Mouse (Mus musculus) spleen, postnatal 36 days (tissue): ENCODE measurements around the gene Ogt.

Experiments
- DNase-seq, 2 experiments: peaks; one replicate each; pipeline ENCODE4 v3.0.0; 2022; ENCODE audit warnings: low spot score in 2 of 2, mixed read lengths in 1 of 2

The Ogt gene

DNA sequence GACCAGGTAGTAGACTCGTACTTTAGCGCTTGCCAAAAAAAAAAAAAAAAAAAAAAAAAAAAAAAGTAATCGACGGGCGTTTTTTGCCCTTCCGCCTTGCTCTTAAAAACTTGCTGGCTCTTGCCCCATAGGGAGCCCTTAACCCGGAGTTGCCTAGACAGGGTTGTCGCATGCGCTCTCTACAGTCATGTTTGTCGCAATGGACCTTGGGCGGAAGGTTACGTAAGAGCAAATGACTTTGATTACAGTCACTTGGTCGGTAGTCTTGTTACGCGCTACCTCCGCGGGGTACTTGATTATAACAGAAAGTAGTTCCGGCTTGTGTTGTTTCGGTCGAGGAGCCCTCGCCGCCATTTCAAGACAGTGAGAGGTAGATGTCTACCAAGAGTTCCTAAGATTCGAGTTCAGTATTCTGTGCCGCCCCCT, at the start of gene Ogt:
TSS of gene Ogt (plus strand) at position 320 of the 426 bp plus-strand sequence.
- DNase-seq = peak; percentile 90 to 93

DNA sequence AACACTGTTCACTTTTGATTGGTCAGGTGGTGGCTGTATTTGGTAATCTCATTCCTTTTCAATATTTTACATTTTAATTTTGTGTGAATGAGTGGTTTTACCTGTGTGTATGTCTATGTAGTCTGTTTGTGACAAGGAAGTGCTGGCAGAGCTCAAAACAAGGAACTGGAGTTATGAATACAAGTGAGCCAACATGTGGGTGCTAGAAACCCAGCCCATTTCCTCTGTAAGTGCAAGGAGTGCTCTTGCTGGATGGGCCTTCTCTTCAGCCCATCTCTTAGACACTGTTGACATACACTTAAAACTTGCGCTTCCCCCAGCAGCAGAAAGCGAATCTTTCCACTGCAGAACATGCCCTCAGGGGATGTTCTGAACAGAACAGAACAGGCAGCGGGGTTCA, 23.7 kb upstream of the Ogt start:
- DNase-seq = no peak

DNA sequence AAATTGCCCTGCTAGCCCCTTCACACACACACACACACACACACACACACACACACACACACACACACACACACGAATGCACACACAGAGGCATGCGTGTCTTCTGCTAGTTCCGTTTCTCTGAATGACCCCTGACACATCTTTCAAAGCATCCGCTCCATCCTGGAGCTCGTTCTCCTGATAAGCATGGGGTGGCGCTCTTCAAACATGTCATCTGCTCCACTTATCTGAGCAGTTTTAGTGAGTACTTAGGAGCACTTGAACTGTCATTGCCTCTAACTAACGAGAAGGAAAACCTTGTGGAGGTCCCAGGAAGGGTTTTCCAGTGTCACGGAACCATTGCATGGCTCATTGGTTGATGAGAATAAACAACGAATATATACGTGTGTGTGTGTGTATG, 22.0 kb upstream of the Ogt start:
- DNase-seq = no peak

DNA sequence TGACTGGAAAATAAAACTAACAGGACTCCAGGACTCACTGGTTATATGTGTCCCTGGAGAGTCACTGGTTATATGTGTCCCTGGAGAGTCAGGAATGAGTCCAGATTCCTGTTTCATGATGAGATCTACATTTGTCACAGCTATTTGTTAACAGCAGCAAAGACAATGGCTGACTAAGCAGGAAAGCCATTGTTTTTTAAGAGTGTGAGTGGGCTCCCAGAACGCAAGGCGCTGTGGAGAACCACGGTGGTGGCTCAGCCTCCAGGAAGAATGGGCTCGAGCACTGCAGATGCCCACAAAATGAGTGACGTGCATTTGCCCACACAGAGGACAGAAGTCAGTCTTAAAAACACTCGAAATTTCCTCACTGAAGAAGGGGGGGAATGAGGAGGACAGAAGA, 19.5 kb upstream of the Ogt start:
- DNase-seq = no peak

DNA sequence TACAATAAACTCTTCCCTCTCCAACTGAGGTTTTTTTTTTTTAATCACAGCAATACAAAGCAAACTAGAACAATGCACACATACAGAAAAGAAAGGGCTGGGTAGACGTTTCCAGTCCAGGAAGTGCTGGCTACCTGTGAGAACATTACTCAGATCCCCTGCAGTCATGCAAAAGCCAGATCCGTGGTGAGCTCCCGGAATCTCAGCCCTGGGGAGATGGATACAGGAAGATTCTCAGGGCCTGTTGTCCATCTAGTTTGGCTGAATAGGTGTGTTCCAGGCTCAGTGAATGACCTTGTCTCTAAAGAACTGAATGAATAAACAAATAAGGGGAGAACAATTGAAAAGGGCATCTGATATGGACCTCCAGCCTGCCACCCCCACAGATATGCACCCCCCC, 17.3 kb upstream of the Ogt start:
- DNase-seq = no peak

DNA sequence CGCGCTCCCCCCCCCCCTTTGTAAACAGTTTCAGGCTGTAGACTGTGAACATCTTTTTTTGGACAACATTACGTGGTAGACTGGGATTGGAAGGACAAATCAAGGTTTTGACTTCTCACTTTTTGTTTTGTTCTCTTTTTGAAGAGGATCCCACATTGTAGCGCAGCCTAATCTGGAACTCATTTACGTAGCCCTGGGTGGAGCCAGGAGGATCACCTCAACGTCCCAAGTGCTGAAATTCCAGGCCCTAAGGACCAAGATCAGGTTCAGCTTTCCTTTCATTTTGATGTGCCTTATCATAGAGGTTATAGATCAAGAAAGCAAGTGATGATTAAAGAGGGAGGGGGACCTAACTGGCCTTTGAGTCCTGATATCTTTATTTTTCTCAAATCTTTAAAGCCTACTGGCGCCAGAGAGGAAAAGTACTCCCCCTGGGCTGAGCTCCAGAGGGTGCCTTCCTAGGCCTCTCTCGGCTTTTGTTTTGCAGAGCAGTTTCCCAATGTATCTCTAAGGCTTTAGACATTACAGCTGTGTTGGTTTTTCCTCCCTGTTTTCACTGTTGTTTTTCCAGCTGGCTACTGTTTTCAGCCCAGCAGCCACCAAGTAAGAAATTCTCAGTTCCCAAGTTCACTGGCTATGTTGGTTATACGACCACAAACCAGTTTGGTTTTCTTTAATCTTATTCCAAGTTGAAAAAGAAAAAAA, 2.9 kb upstream of the Ogt start:
- DNase-seq = no peak

DNA sequence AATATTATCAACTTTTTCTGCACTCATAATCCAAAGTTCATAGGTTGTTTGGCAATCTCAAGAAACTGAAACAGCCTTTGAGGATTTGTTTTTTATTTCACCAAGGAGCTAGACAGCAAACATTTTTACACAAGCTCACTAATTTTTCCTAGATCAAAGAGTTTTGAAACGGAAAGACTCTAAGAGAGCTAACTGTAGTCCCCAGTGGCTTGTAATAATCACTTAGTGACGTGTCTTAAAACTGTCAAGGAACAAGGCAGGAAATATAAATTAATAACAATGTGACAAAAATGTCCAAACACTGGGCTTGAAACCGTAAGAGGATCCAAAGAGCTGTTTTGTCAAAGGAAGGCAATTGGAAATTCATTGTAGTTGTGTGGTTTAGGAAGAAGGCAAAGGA, 1.0 kb upstream of the Ogt start:
- no peak for DNase-seq

DNA sequence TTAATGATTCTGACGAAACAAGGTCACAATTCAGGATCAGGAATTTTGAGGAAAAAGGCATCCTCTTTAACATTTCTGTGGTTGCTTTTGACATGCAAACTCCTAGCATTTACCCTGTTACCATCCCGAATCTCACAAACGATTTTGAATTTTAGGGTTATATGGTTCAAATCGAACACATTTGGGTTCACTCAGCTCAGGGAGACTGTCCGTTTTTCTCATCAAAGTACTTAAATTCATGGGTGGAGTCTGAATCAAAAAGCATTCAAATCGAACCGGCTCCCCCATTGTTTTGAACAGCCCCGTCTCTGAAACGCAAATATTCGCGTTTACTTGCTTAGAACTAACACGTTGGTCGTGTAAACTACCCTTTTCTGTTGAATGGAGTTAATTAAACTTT, 554 bp upstream of the Ogt start:
- peak; percentile 3 to 8 for DNase-seq

DNA sequence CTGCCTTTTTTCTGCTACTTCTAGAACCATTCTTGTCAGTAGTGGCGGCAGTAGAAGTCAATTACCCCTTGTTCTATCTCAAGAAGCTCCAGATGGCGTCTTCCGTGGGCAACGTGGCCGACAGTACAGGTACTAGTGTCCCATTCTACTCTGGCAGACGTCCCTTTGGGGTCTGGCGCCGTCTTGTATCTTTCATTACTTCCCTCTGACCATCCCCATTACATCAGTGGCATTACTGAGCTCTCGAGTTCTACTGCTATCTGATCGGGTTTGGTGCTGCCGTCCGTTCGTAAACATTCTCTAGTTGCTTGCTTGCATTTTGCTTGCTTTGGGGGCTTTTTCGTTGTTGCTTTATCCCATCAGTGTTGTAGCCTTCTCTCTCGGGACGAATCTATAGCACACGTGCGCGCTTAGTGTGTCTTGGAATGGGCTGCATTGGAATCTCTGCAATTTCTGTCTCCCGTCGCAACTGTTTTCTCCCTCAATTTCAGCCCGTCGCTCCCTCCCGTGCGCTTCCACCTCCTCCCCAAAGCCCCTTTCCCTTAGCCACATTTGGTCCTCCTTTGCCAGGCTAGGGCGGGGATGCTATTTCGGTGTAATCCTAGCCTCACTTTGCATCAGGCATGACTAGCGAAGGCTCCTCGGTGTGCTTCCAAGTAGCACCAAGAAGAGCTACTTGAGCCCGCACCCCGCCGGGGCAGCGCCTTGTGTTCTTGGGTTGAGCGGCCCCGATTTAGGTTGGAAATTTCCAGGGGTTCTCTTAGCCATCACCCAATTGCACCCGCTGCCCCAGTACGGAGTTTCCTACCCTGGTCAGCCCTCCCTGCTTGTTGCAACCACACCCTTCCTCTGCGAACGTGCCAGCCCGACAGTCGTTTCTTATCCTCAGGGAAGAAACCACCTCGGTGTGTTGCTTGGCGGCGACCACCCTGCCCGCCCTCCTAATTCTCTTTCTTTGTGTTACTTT, 617 bp downstream of the Ogt start:
- peak; percentile 30 for DNase-seq

DNA sequence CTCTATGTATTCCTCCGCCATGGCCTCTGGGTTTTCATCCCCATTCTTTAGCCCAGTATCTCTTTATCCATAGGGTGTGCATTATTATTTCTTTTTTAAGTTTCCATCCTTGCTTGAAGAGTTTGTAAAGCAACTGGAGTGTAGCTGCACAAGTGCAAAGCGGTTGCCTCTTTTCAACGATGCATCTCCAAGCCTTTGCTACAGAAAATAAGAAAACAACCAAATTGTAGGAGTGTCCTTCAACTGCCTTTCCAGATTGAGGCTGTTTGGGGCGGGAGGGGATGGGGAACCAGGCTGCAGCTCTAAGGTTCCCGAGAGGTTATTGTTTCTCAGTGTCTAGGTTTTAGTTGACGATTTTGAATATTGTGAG, 1.3 kb downstream of the Ogt start:
- no peak for DNase-seq

DNA sequence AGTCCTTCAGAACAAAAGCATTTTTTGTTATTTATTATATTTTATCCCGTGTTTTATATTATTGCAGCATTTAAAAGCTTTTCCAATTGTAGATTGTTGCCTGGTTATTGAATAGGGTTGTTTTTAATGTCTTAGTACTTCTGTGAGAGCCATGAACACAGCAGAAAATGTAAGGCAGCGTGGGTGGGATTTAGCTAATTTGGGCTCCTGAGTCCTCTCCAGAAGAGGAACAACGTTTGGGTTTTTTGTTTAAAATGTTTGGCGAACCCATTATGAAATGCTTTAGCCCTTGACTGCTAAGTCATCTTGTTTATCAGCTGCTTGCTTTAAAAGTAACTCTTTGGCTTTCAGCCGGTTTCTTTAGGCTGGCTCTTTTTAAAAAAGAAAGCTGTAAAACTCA, 2.2 kb downstream of the Ogt start:
- no peak for DNase-seq

DNA sequence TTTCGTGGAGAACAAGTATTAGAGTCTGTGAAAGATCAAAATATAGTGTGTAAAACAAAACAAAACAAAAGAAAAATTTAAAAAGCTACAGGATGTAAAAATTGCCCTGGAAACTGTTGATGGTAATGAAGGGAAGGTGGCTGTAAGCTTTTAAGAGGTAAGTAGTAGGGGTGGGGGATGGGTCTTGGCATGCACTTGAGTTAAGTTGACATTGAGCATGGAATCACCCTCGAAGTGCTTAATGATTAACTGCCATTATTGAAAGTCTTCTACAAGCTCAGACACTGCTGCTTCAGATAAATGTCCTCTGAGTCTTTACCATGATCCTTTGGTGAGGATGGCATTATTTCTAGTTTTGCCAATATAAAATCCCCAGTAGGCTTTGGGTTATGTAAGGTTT, 5.4 kb downstream of the Ogt start:
- no peak for DNase-seq

DNA sequence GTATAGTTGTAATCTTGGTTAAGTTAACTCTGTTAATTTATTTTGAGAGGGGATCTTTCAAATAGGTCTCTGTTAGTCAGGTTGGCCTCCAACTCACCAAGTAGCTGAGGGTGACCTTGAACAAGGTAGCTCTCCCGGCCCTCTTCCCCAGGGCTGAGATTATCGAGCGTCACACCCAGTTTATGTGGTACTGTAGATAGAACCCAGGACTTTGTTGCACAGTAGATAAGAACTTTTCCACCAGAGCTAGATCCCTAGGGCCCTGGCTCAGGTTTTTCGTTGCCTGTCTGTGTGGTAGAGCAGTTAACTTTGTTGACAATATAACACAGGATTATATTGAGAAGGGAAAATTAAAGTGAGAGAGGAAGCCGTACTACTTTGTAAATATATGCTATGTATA, 6.8 kb downstream of the Ogt start:
- DNase-seq = no peak

DNA sequence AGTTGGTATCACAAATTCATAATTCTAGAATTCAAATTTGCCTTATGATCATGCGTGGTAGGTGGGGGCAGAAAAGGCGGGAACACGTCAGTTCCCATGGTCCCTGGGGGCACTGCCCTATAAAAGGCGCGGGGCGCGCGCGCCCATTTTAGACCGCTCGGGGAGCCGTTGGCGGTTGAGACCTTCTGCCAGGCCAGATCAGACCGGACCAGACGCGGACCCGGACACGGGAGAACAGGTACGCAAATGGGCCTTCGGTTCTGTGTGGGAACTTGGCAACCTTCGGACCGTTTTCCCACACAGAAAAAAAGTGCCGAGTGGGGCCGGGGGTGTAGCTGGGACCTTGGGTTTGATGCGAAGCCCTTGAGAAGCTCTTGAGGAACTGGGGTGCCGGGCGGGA, 55.8 kb downstream of the Ogt start:
- no peak for DNase-seq

DNA sequence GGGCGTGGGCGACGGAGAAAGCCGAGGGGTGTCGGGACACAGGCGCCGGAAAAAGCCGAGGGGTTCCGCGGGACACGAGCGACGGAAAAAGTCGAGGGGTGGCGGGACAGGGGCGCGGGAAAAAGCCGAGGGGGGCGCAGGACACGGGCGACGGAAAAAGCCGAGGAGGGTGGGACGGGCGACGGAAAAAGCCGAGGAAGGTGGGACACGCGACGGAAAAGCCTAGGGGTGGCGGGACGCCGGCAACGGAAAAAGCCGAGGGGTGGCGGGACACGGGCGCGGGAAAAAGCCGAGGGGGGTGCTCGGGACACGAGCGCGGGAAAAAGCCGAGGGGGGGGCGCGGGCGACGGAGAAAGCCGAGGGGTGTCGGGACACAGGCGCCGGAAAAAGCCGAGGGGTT, 57.7 kb downstream of the Ogt start:
- DNase-seq = no peak

DNA sequence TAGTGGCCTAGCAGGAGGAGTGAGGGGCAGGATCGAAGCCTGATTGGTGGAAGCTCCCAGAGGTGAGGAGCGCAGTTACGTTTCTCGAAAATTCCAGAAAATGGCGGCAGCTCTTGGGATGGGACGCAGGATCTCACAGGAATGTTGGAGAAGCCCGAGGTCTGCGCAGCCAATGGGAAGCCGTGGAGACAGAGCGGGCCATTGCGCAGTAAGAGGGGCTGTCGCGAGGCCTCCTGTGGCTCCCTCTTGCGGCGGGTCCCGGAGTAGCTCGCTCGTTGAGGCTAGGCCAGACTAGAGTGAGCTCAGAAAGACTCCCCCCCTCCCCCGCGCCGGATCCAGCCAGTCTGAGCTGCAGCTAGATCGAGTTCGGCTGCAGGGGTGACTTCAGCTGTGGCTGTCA, 58.4 kb downstream of the Ogt start:
- no peak for DNase-seq

DNA sequence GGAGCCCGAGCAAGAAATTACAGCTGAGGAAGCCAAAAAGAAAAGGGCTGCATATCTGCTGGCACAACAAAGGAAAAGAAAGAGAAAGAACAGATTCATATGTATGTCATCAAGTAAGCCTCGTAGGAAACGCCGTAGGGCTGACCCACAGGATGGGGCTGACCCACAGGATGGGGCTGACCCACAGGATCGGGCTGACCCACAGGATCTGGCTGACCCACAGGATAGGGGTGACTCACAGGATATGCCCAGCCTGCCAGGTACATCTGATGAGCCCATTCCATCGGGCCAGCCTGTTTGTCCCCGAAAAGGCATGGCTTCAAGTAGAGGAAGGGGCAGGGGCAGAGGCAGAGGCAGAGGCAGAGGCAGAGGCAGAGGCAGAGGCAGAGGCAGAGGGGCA, 65.3 kb downstream of the Ogt start:
- no peak for DNase-seq

DNA sequence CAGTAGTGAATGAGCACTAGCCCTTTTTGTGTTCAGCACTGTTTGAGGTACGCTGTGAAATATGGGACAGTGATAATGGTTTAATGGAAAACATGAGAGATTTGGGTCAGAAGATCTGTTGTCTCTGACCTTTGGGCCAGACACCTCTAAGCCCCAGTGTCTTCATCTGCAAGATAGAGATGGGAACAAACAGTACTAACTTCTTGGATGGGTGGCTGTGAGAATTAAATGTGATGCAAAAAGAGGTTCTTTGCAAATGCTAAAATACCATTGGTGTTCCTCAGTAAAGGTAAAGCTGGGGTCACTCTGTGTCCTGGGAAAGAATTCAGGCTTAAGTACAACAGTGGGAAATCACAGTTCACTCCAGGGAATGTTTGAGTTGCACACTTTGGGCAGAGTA, 80.5 kb downstream of the Ogt start:
- no peak for DNase-seq

DNA sequence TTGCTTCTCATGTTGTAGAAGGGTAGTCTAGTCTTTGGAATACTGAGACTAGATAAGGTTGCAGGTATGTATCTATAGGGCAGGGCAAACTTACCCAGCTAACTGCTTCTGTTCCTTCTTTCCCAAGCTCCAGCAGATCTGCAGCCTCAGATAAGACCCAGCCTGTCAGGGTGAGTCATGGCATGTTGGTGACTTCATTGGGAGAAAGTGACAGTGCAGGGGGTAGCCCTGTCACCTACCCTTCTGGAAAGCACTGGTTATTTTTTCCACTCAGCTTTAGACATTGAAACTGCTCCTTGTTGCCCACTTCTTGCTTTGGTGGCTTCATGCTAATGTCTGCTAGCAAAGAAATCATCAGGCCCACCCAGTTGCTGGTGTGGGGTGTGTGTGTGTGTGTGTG, 90.2 kb downstream of the Ogt start:
- DNase-seq = no peak

DNA sequence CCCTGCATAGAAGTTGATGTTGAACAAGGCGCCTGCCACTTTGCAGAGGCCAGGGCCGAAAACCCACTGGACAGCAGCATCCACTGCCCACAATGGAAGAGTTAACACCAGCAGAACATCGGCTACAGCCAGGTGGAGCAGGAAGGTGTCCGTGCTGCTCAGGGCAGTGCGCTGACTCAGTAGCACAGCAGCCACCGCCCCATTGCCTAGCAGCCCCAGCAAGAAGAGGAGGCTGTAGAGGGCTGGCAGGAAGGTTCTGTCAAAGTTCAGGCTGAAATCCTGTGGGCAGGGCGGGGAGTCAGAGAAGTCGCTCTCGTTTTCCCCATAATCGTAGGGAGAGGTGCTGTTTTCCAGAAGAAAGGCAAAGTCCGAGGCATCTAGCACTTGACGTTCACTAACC, 92.8 kb downstream of the Ogt start:
- no peak for DNase-seq

DNA sequence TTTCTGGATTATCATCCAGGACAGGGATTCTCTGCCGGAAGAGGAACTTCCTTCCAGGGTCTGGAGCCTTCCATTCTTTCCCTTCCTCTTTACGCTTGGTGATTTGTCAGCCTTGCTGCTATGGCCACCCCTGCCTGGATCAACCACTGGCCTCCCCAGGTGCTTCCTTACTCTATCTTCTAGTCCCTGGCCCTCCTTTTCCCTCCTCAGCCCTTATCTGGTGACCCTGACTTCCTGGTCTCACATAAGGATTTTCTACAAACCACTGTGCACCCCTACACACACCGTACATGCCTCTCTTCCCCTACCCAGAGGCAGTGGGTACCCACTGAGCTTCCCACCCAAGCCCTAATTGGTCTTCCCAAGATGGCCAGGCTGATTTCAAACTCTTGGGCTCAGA, 93.4 kb downstream of the Ogt start:
- DNase-seq = no peak

DNA sequence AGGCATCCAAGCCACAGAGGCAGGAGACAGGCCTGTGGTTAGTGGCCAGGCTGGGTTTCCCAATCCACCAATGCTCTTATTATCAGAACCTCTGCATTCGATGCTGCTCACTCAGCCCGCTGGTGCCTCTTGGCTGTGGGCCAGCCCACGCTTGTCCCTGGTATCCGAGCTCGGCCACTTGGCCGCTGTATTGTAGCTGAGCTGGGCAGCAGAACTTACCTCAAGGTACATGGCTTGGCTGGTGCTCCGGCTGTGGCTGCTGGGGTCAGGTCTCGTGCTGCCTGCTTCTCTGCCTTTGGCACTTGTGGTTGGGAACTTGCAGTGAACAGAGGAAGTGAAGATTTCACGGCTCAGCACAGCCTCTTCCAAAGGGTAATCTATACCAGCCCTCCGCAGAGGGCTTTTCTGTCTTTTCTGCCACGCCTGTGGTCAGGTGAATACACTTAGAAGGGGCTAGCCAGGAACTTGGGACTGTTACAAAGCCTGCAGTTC, 94.0 kb downstream of the Ogt start, which contains the start of gene Cxcr3:
TSS of gene Cxcr3 (minus strand) at position 442 of the 492 bp plus-strand sequence.
- DNase-seq = peak; percentile 36 to 39
